Mouse (Mus musculus) liver, embryonic 15.5 days (tissue): ENCODE data around the gene Pde6h. TPM values are rescaled to one million over a fixed set of nuclear protein-coding genes. Genes with fewer than 3 reads are reported as not detected.

Source experiments
- ATAC-seq: fragments of 200-750 bp; cut with Nextera tagmentation; 2 replicates; pipeline ENCODE4 v1.8.0; 2017; ENCODE audit warnings: moderate number of reproducible peaks, mild to moderate bottlenecking, moderate library complexity; ENCODE audit not compliant: insufficient read depth
- H3K27ac ChIP-seq: fragments of 300-500 bp; sonication (generic); replicated peaks from 2 replicates; pipeline ENCODE4 v1.5.1; 2015; ENCODE audit warnings: mild to moderate bottlenecking, inconsistent platforms
- H3K27me3 ChIP-seq: fragments of 300-500 bp; sonication (generic); 2 replicates; pipeline ENCODE4 v1.6.1; 2015; ENCODE audit warnings: mild to moderate bottlenecking, inconsistent platforms
- H3K36me3 ChIP-seq: fragments of 300-500 bp; sonication (generic); replicated peaks from 2 replicates; pipeline ENCODE4 v1.6.1; 2015; ENCODE audit warnings: moderate library complexity, mild to moderate bottlenecking, inconsistent platforms
- H3K4me1 ChIP-seq: fragments of 300-500 bp; sonication (generic); replicated peaks from 2 replicates; pipeline ENCODE4 v1.6.1; 2015; ENCODE audit warnings: inconsistent platforms
- H3K4me2 ChIP-seq: fragments of 300-500 bp; sonication (generic); 2 replicates; pipeline ENCODE4 v1.6.1; 2015; ENCODE audit warnings: moderate library complexity, mild to moderate bottlenecking, inconsistent platforms
- H3K4me3 ChIP-seq: fragments of 300-500 bp; sonication (generic); replicated peaks from 2 replicates; pipeline ENCODE4 v1.5.1; 2015; ENCODE audit warnings: mild to moderate bottlenecking, inconsistent platforms
- H3K9ac ChIP-seq: fragments of 300-500 bp; sonication (generic); 2 replicates; pipeline ENCODE4 v1.6.1; 2015; ENCODE audit warnings: moderate library complexity, mild to moderate bottlenecking, inconsistent platforms
- H3K9me3 ChIP-seq: fragments of 300-500 bp; sonication (generic); replicated peaks from 2 replicates; pipeline ENCODE4 v1.6.1; 2016; ENCODE audit warnings: inconsistent platforms
- WGBS: fragments of 180-500 bp; shearing (Covaris S2); methylation state at CpG from one replicate; pipeline ENCODE4 v1.1.7; 2015; ENCODE audit warnings: mixed read lengths; ENCODE audit not compliant: insufficient replicate concordance; 5-methylcytosine and 5-hydroxymethylcytosine counted together
- polyA plus RNA-seq: library from polyadenylated mRNA; unstranded; fragments of >200 nt; fragmentation: Nextera tagmentation; extraction: Ambion mirVana; gene quantifications from 2 replicates; pipeline ENCODE4 v1.2.1, GENCODE M21; 2015

The Pde6h gene
- polyA plus RNA-seq, 1 experiment from 2014 or later = not detected

GRCm38 (mm10) chr6:136894532-136895339 is 28.9 kb upstream of the Pde6h start:
- no peaks in the 10 kb centered on the region for H3K9me3 ChIP-seq
- no peaks in the 10 kb centered on the region for H3K36me3 ChIP-seq
- no peak for ATAC-seq
- H3K4me1 ChIP-seq = peaks cover 8% of the 10 kb centered on the region; the same call in 1 of the 2 replicates
- WGBS = 40% methylated on average over 15 of the region's 15 CpGs
- H3K27ac ChIP-seq = no peak overlapping the region
- H3K9ac ChIP-seq = no peak overlapping the region
- no peaks in the 10 kb centered on the region for H3K27me3 ChIP-seq
- no peak overlapping the region for H3K4me2 ChIP-seq
- H3K4me3 ChIP-seq = no peak overlapping the region

GRCm38 (mm10) chr6:136897789-136898188 is 25.8 kb upstream of the Pde6h start:
- Histone ChIP-seq H3K36me3 (no peaks in the 10 kb centered on the region), H3K27ac (no peak overlapping the region), H3K4me1 (0 out of 2 replicates have a peak, but pooled peaks cover 3% of the 10 kb centered on the region), H3K4me2 (no peak overlapping the region), H3K9ac (no peak overlapping the region), H3K27me3 (no peaks in the 10 kb centered on the region), H3K9me3 (no peaks in the 10 kb centered on the region), H3K4me3 (no peak overlapping the region)
- WGBS = 60% methylated on average over 4 of the region's 4 CpGs
- ATAC-seq = no peak

- Histone ChIP-seq H3K27ac (no peak overlapping the region), H3K4me1 (0 out of 2 replicates have a peak, but pooled peaks cover 3% of the 10 kb centered on the region), H3K27me3 (no peaks in the 10 kb centered on the region), H3K4me2 (no peak overlapping the region), H3K9me3 (no peaks in the 10 kb centered on the region), H3K36me3 (no peaks in the 10 kb centered on the region), H3K4me3 (no peak overlapping the region), H3K9ac (no peak overlapping the region)
- 28% methylated on average over 4 of the region's 4 CpGs for WGBS
- ATAC-seq = no peak
Measured at GRCm38 (mm10) chr6:136898222-136898621, 25.4 kb upstream of the Pde6h start.

- Histone ChIP-seq H3K9me3 (no peaks in the 10 kb centered on the region), H3K36me3 (no peaks in the 10 kb centered on the region), H3K4me2 (no peak overlapping the region), H3K27ac (no peak overlapping the region), H3K4me3 (no peak overlapping the region), H3K27me3 (no peaks in the 10 kb centered on the region), H3K9ac (no peak overlapping the region), H3K4me1 (0 out of 2 replicates have a peak, but pooled peaks cover 3% of the 10 kb centered on the region)
- 27% methylated on average over 2 of the region's 2 CpGs for WGBS
- ATAC-seq = no peak
Measured at GRCm38 (mm10) chr6:136898954-136899353, 24.7 kb upstream of the Pde6h start.

- 15% methylated on average over 4 of the region's 4 CpGs for WGBS
- no peak overlapping the region for H3K27ac ChIP-seq
- H3K27me3 ChIP-seq = no peaks in the 10 kb centered on the region
- no peak overlapping the region for H3K4me2 ChIP-seq
- ATAC-seq = no peak
- H3K4me1 ChIP-seq = 0 out of 2 replicates have a peak, but pooled peaks cover 3% of the 10 kb centered on the region
- no peak overlapping the region for H3K9ac ChIP-seq
- H3K9me3 ChIP-seq = no peaks in the 10 kb centered on the region
- H3K36me3 ChIP-seq = no peaks in the 10 kb centered on the region
- no peak overlapping the region for H3K4me3 ChIP-seq
Measured at GRCm38 (mm10) chr6:136900369-136901009, 23.1 kb upstream of the Pde6h start.

- no peak overlapping the region for H3K27ac ChIP-seq
- WGBS = 20% methylated on average over 2 of the region's 2 CpGs
- no peak overlapping the region for H3K9ac ChIP-seq
- H3K9me3 ChIP-seq = no peaks in the 10 kb centered on the region
- no peak overlapping the region for H3K4me3 ChIP-seq
- H3K4me2 ChIP-seq = no peak overlapping the region
- ATAC-seq = no peak
- 0 out of 2 replicates have a peak, but pooled peaks cover 3% of the 10 kb centered on the region for H3K4me1 ChIP-seq
- no peaks in the 10 kb centered on the region for H3K36me3 ChIP-seq
- H3K27me3 ChIP-seq = no peaks in the 10 kb centered on the region
Measured at GRCm38 (mm10) chr6:136901010-136901409, 22.6 kb upstream of the Pde6h start.

GRCm38 (mm10) chr6:136902527-136902926 is 21.1 kb upstream of the Pde6h start:
- H3K4me1 ChIP-seq = 0 out of 2 replicates have a peak, but pooled peaks cover 3% of the 10 kb centered on the region
- no peak overlapping the region for H3K4me2 ChIP-seq
- H3K9ac ChIP-seq = no peak overlapping the region
- H3K27me3 ChIP-seq = no peaks in the 10 kb centered on the region
- no peak for ATAC-seq
- H3K4me3 ChIP-seq = no peak overlapping the region
- WGBS = 24% methylated on average over 9 of the region's 9 CpGs
- H3K36me3 ChIP-seq = no peaks in the 10 kb centered on the region
- no peak overlapping the region for H3K27ac ChIP-seq
- no peaks in the 10 kb centered on the region for H3K9me3 ChIP-seq

GRCm38 (mm10) chr6:136903885-136904470 is 19.7 kb upstream of the Pde6h start:
- H3K4me1 ChIP-seq = 0 out of 2 replicates have a peak, but pooled peaks cover 3% of the 10 kb centered on the region
- H3K27ac ChIP-seq = no peak overlapping the region
- 34% methylated on average over 8 of the region's 8 CpGs for WGBS
- H3K27me3 ChIP-seq = no peaks in the 10 kb centered on the region
- no peak overlapping the region for H3K4me2 ChIP-seq
- H3K36me3 ChIP-seq = no peaks in the 10 kb centered on the region
- H3K4me3 ChIP-seq = no peak overlapping the region
- no peak for ATAC-seq
- H3K9me3 ChIP-seq = no peaks in the 10 kb centered on the region
- no peak overlapping the region for H3K9ac ChIP-seq

GRCm38 (mm10) chr6:136906283-136906936 is 17.2 kb upstream of the Pde6h start:
- 70% methylated on average over 19 of the region's 19 CpGs for WGBS
- Histone ChIP-seq H3K27me3 (no peaks in the 10 kb centered on the region), H3K9ac (no peak overlapping the region), H3K9me3 (no peaks in the 10 kb centered on the region), H3K4me1 (no peaks in the 10 kb centered on the region), H3K27ac (no peak overlapping the region), H3K36me3 (no peaks in the 10 kb centered on the region), H3K4me2 (no peak overlapping the region), H3K4me3 (no peak overlapping the region)
- no peak for ATAC-seq

- H3K27me3 ChIP-seq = no peaks in the 10 kb centered on the region
- 67% methylated on average over 10 of the region's 10 CpGs for WGBS
- H3K9ac ChIP-seq = no peak overlapping the region
- H3K36me3 ChIP-seq = no peaks in the 10 kb centered on the region
- ATAC-seq = no peak
- H3K27ac ChIP-seq = no peak overlapping the region
- no peak overlapping the region for H3K4me2 ChIP-seq
- no peaks in the 10 kb centered on the region for H3K9me3 ChIP-seq
- no peaks in the 10 kb centered on the region for H3K4me1 ChIP-seq
- no peak overlapping the region for H3K4me3 ChIP-seq
Measured at GRCm38 (mm10) chr6:136906937-136907293, 16.7 kb upstream of the Pde6h start.
